Mouse (Mus musculus) heart, postnatal 14 days (tissue): ENCODE results near the gene Acvr1. TPM values are rescaled to one million over a fixed set of nuclear protein-coding genes. Genes with fewer than 3 reads are reported as not detected.

Experiments used
- DNase-seq, 2 experiments: peaks; one replicate each; pipeline ENCODE4 v3.0.0; 2021 to 2022
- intact Hi-C: fragments of 180-260 bp; cut with DNase I; formaldehyde crosslinking; loops from one replicate; pipeline ENCODE4 v1.15.1; 2025
- long read RNA-seq, 2 experiments: library from polyadenylated mRNA; stranded (forward); transcript quantifications; one replicate each; pipeline ENCODE4 v2.0.0; 2021
- total RNA-seq, 2 experiments: library from RNA; stranded (reverse); gene quantifications; 2 replicates each; pipeline ENCODE4 v1.2.3; 2021

Gene Acvr1
- total RNA-seq: 10 to 100 TPM; 18.5 to 22.0 TPM
- long read RNA-seq, experiment 1, transcript Acvr1-204 (12 exons, 3,050 nt): major isoform, 8 of 19 reads
- long read RNA-seq, experiment 1, partial matches to known transcripts: 3 of 19 reads
- long read RNA-seq, experiment 1, other reads (novel, unspliced or antisense): 2 of 19 reads
- long read RNA-seq, experiment 2, partial matches to known transcripts: 2 of 10 reads
- long read RNA-seq, experiment 2, other reads (novel, unspliced or antisense): 2 of 10 reads

- peak; percentile 91 to 92 for DNase-seq
- intact Hi-C loops: loop anchor here (2.0 to 5.0 kb wide), 3 partner anchors 30 to 100 kb away; no protein-coding TSS in a partner anchor
Observed at GRCm38 (mm10) chr2:58567066-58567810, at the start of gene Acvr1, which contains the start of gene Upp2. Gene Acvr1, minus strand, starts transcription at chr2:58567157. Gene Upp2, plus strand, starts transcription at chr2:58567298.

DNA sequence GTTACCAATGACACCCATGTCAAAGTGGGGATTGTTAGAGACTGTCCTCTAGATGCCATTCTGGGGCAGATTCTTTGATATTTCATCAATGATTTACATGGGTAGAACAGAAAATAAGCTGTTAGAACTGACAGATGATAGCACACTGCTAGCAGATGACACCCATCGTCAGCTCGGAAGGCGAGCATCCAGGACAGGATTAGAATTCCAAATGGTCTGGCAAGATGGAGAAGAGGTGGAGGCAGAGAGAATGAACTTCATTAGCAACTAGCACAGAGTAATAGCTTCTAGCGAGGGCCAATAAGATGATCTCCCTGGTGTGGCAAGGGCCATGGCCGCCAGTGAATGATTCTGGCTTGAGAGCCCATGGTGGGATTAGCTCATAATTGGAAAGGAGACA lies 48.8 kb upstream of the Acvr1 start:
- no peak for DNase-seq
- intact Hi-C loops: no loop called here

DNA sequence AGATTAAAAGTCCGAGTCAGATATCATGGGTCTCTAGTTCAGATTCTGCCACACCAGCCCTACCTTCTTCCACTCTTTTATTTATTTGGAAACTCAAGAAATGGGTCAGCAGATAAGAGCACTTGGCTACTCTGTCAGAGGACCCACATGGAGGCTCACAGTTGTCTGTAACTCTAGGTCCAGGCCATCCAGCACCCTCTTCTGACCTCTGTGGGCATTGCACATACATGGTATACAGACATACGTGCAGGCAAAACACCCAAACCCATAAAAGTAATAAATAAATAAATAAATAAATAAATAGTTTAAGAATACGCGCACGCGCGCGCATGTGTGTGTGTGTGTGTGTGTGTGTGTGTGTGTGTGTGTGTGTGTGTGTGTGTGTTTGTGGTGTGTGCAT lies 47.9 kb upstream of the Acvr1 start:
- DNase-seq: no peak
- intact Hi-C loops: no loop called here

- intact Hi-C loops: no loop called here
- DNase-seq: no peak
Observed at GRCm38 (mm10) chr2:58613720-58614119, 46.8 kb upstream of the Acvr1 start.

DNA sequence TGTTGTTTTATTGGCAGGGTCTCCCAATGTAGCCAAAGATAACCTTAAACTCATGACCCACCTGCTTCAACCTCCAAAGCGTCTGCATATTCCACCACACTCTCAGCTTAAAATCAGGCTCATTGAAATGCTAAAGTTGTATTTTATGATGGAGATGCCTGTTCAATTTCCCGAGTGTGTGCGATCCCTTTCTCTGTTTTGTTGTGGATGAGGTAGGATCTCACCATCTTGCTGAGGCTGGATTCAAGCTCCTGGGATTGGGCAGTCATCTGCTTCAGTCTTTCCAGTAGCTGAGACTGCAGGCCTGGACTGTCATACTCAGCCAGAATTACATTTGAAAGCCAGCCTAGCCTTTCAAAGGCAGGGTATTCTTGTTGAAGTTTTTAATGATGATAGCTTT lies 37.8 kb upstream of the Acvr1 start:
- DNase-seq: no peak
- intact Hi-C loops: no loop called here

DNA sequence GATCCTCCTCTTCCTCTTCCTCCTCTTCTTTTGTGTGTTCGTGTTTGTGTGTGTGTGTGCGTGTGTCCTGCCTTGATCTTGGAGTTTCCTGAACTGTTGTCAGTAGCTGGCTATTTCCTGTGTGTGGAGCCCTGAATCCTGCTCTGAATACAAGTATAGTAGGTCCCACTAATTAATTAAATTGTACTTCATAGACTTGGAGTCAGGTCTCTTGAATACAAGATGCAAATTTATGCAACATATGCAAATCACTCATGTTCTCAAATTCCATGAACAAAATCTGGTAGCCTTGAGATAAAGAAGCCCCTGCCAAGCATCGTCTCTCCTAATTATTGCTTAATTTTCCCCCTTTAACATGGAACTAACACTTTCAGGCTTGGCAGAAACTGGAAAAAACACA lies 36.4 kb upstream of the Acvr1 start:
- DNase-seq: no peak
- intact Hi-C loops: no loop called here

GRCm38 (mm10) chr2:58601382-58601781 lies 34.4 kb upstream of the Acvr1 start:
- intact Hi-C loops: no loop called here

DNA sequence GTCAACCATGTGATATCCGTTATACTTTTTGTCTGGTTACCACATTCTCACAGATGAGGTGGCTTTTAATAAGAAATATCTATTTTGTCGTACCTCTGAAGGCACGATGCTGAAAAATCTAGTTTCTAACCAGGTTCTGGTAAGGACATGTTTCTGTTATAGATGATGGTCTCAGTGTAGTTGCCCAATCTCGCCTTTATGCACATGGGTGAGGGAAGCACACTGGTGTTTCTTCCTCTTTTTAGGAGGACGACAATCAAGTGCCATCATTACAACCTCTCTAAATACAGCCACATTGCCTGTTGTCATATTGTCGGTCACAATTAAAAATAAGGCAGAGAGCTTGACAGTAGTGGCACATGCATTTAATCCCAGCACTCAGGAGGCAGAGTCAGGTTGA lies 32.7 kb upstream of the Acvr1 start:
- DNase-seq: no peak
- intact Hi-C loops: no loop called here

More at GRCm38 (mm10) chr2:58601382-58601781, 34.4 kb upstream of the Acvr1 start:
- no peak for DNase-seq

- intact Hi-C loops: no loop called here
- DNase-seq: no peak
Observed at GRCm38 (mm10) chr2:58597556-58597955, 30.6 kb upstream of the Acvr1 start.

DNA sequence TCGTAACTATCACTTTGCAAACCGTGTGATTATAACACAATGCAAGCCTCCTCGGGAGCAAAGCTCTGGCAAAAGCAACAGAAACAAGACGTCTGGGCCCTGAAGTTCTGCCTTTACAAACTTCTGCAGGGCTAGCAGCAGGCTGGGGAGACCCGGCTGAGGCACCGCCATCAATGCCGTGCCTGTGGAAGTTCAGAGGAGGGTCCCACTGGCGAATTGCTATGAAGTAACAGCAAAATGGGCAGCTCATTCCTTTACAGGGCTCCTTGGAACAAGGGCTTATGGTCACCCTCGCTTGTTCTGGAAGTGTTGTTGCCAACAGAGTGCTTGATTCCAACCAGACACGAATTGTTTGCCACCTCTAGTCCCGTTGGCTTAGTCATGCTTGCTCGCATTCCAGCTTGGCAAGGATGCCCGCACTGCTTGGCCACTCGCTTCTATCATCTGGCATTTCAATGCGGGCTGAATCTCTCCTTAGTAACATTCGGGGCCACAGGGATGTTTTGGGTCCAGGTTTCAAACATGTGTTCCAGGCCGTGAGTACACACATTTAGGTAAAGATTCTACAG lies 29.9 kb upstream of the Acvr1 start:
- intact Hi-C loops: no loop called here
- peak; percentile 22 to 60 for DNase-seq

DNA sequence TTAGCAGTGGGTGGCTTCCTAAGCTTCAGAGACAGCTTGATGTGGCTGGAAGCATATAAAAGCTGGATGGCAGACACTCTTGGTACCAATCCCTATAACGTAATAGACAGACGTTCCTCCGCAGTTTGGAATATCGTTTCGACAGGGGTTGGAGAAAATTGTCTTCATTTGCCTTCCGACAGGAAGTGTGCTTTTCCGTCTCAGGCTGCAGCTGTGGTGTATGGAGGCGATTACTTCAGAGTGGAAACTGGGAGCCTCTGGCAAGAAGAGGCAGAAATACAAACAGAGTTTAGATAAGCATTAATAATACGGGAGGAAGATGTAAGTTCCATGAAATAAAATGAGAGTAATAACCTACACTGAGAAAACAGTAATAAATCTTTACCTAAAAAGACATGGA lies 28.4 kb upstream of the Acvr1 start:
- intact Hi-C loops: no loop called here
- DNase-seq: no peak

DNA sequence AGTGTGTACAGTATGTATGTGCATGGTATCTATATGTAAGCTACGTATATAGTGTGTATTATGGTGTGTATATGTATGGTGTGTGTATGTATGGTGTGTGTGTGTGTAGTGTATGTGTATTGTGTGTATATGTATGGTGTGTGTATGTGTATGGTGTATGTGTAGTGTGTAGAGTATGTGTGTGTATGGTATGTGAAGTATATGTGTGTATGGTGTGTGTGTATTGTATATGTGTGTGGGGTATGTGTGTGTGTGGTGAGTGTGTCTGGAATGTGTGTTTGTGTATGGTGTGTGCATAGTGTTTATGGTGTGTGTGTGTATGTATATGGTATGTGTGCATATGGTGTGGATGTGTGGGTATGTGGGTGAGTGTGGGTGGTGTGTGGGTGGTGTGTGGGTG lies 23.1 kb upstream of the Acvr1 start:
- intact Hi-C loops: loop anchor here (2.0 kb wide), 1 partner anchor 21 kb away; no protein-coding TSS in a partner anchor
- DNase-seq: no peak

- peak in 1 of 2 experiments; percentile 19 for DNase-seq
- intact Hi-C loops: loop anchor here (2.0 to 5.0 kb wide), 2 partner anchors 21 to 78 kb away; no protein-coding TSS in a partner anchor
Observed at GRCm38 (mm10) chr2:58589637-58590036, 22.7 kb upstream of the Acvr1 start.

GRCm38 (mm10) chr2:58586311-58586710 lies 19.4 kb upstream of the Acvr1 start:
- intact Hi-C loops: loop anchor here (5.0 kb wide), 1 partner anchor 81 kb away; no protein-coding TSS in a partner anchor
- DNase-seq: no peak

GRCm38 (mm10) chr2:58574167-58574566 lies 7.2 kb upstream of the Acvr1 start:
- DNase-seq: no peak
- intact Hi-C loops: no loop called here

GRCm38 (mm10) chr2:58568841-58569645 lies 2.1 kb upstream of the Acvr1 start:
- no peak for DNase-seq
- intact Hi-C loops: loop anchor here (2.0 to 5.0 kb wide), 2 partner anchors 22 to 98 kb away; no protein-coding TSS in a partner anchor

GRCm38 (mm10) chr2:58567866-58568719 lies 1.1 kb upstream of the Acvr1 start:
- no peak for DNase-seq
- intact Hi-C loops: loop anchor here (2.0 to 5.0 kb wide), 4 partner anchors 23 to 99 kb away; no protein-coding TSS in a partner anchor

DNA sequence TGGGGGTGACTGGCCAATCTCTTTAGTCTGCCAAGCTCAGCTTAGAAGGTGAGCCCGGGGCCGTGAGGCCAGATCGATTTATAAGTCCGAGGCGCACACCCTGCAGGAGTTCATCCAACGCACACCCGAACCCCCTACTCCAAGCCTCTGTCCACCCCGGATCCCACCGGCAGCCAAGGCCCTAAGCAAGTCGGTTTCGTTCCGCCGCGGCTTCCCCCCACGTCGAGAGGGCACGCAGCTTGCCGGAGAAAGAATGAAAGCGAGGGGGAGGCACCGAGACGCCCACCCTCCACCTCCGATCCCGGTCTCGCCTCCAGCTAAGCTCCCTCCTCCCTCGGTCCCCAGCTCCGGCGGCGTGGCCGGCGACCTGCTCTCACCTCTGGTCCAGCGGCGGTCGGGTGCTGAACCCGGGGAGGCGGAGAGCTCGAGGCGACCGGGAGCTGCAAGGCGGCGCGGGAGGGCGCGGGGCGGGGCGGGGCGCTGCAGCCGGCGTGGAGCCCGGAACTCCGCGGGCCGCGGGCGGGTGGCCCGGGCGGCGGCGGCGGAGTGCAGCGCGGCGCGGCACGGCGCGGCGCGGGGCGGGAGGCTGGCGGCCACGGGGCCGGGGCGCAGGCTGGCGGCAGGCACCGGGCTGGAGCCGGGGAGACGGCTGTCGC lies 419 bp downstream of the Acvr1 start:
- intact Hi-C loops: loop anchor here (2.0 to 5.0 kb wide), 3 partner anchors 30 to 101 kb away; no protein-coding TSS in a partner anchor
- DNase-seq: peak; percentile 78 to 80

GRCm38 (mm10) chr2:58566049-58566409 lies 928 bp downstream of the Acvr1 start:
- intact Hi-C loops: loop anchor here (2.0 to 5.0 kb wide), 3 partner anchors 29 to 101 kb away; no protein-coding TSS in a partner anchor
- DNase-seq: peak; percentile 13 to 18
